Mouse (Mus musculus): ENCODE results near the gene Ndufs3. TPM values are rescaled to one million over a fixed set of nuclear protein-coding genes. Genes with fewer than 3 reads are reported as not detected.

The Ndufs3 gene
- total and polyA plus RNA-seq, 2 experiments from 2014 or later = 186 to 274 TPM

GRCm38 (mm10) chr2:90889550-90890548 lies 14.8 kb downstream of the Ndufs3 start:
- peak overlapping the region; percentile 42 for H3K4me3 ChIP-seq (ENCODE audit: low read length)
- H3K4me2 ChIP-seq (ENCODE audit: low read depth, low read length) = peak overlapping the region; percentile 62
- H3K9ac ChIP-seq (replicated peaks; ENCODE audit: low read length) = peak overlapping the region; percentile 51
- ATAC-seq = peak; percentile 69
- H3K9me3 ChIP-seq (ENCODE audit: low read length) = no peaks in the 10 kb centered on the region
- peak; percentile 88 for DNase-seq (ENCODE audit: low spot score)
- 4% methylated on average over 131 of the region's 133 CpGs for WGBS
- no peak for TF ChIP-seq CTCF (IDR thresholded peaks at IDR 0.05; ENCODE audit: low read depth)
- 0 out of 2 replicates have a peak, but pooled peaks cover 1% of the 10 kb centered on the region for H3K36me3 ChIP-seq (ENCODE audit: insufficient read depth, low read length)
- H3K4me1 ChIP-seq (ENCODE audit: insufficient read depth, low read length) = peaks cover 19% of the 10 kb centered on the region
- H3K27me3 ChIP-seq (ENCODE audit: insufficient read depth, low read length) = no peaks in the 10 kb centered on the region
- peak overlapping the region; percentile 69 for H3K27ac ChIP-seq

GRCm38 (mm10) chr2:90887627-90888026 lies 17.0 kb downstream of the Ndufs3 start:
- H3K4me1 ChIP-seq (ENCODE audit: insufficient read depth, low read length) = peaks cover 19% of the 10 kb centered on the region
- peak overlapping the region; percentile 60 for H3K4me3 ChIP-seq (ENCODE audit: low read length)
- no peak for DNase-seq (ENCODE audit: low spot score)
- H3K9me3 ChIP-seq (ENCODE audit: low read length) = no peaks in the 10 kb centered on the region
- no peak for TF ChIP-seq CTCF (IDR thresholded peaks at IDR 0.05; ENCODE audit: low read depth)
- H3K36me3 ChIP-seq (ENCODE audit: insufficient read depth, low read length) = no peaks in the 10 kb centered on the region
- 57% methylated on average over 5 of the region's 5 CpGs for WGBS
- H3K27ac ChIP-seq = peak overlapping the region; percentile 94; the same call in 1 of the 2 replicates
- peak overlapping the region; percentile 87 for H3K9ac ChIP-seq (replicated peaks; ENCODE audit: low read length)
- no peaks in the 10 kb centered on the region for H3K27me3 ChIP-seq (ENCODE audit: insufficient read depth, low read length)
- H3K4me2 ChIP-seq (ENCODE audit: low read depth, low read length) = peak overlapping the region; percentile 88
- ATAC-seq = no peak

- Histone ChIP-seq H3K9ac (replicated peaks; ENCODE audit: low read length) (peak overlapping the region; percentile 87), H3K4me2 (ENCODE audit: low read depth, low read length) (peak overlapping the region; percentile 88), H3K4me1 (ENCODE audit: insufficient read depth, low read length) (peaks cover 19% of the 10 kb centered on the region), H3K27ac (peak overlapping the region; percentile 94), H3K27me3 (ENCODE audit: insufficient read depth, low read length) (no peaks in the 10 kb centered on the region), H3K36me3 (ENCODE audit: insufficient read depth, low read length) (no peaks in the 10 kb centered on the region), H3K4me3 (ENCODE audit: low read length) (peak overlapping the region; percentile 60), H3K9me3 (ENCODE audit: low read length) (no peaks in the 10 kb centered on the region)
- TF ChIP-seq CTCF (IDR thresholded peaks at IDR 0.05; ENCODE audit: low read depth) = no peak
- ATAC-seq (no peak), DNase-seq (ENCODE audit: low spot score) (peak; percentile 22)
- 20% methylated on average over 6 of the region's 6 CpGs for WGBS
Observed at GRCm38 (mm10) chr2:90886436-90886835, 18.2 kb downstream of the Ndufs3 start.

DNA sequence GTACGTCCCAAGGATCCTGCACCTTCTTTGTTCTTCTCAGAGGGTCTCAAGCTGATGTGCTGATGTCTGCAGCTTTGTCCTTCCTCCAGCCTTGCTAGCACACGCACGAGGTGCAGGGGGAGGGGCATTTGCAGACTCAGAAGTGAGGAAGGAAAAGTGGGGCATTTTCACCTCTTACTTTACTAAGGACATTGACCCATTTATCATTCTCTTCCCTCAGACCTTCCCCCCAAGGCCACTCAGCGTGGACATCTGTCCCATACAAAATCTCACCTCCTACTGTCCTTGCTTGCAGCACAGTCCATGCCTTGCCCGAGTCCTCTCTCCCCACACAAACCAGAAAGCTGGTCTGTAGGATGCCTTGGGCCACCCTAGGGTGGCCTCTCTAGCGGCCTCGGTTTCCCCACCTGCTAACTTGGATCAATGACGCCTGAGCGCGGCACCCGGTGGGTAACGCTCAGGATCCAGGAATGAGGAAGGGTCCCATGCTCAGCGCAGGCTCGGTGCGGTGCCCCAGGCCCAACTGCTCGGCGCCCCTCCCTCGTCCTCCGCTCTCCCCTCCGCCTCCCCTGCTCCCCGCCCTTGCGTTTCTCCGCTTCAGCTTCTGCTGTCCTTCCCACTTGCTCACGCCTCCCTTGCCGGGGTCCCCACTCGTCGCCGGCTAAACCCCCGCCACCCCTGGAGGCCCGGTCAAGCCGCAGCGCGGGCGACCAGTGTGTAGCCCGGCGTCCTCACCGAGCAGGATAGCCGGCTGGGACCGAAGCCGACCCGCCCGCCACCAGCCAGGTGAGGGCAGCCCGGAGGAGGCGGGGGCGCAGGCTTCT lies 19.2 kb downstream of the Ndufs3 start, which contains the start of gene C1qtnf4:
C1qtnf4 (plus strand) TSS at position 643 of the 824 bp plus-strand sequence.
- peak within 1 kb of the TSS; percentile 60 for H3K4me3 ChIP-seq (ENCODE audit: low read length)
- peaks cover 19% of the 10 kb centered on the region for H3K4me1 ChIP-seq (ENCODE audit: insufficient read depth, low read length)
- no peaks in the 10 kb centered on the region for H3K9me3 ChIP-seq (ENCODE audit: low read length)
- no peaks in the 10 kb centered on the region for H3K36me3 ChIP-seq (ENCODE audit: insufficient read depth, low read length)
- under 1% methylated on average over 44 of the region's 45 CpGs for WGBS
- H3K27ac ChIP-seq = peak within 1 kb of the TSS; percentile 94
- DNase-seq (ENCODE audit: low spot score) = peak; percentile 73
- peak; percentile 82 for ATAC-seq
- no peaks in the 10 kb centered on the region for H3K27me3 ChIP-seq (ENCODE audit: insufficient read depth, low read length)
- TF ChIP-seq CTCF (IDR thresholded peaks at IDR 0.05; ENCODE audit: low read depth) = no peak
- H3K4me2 ChIP-seq (ENCODE audit: low read depth, low read length) = peak within 1 kb of the TSS; percentile 88
- H3K9ac ChIP-seq (replicated peaks; ENCODE audit: low read length) = peak within 1 kb of the TSS; percentile 87

DNA sequence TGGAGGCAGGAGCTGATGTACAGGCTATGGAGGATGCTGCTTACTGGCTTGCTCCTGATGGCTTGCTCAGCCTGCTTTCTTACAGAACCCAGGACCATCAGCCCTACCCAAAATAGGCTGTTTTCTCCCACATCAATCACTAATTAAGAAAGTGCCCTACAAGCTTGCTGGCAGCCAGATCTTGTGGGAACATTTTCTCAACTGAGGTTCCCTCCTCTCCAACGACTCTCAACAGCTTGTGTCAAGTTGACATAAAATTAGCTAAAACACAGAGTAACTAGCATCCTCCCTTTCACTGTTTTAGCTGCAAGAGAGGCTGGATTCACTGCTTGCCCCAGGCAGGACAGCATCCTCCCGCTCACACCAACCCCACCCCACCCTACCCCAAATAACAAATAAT lies 22.8 kb downstream of the Ndufs3 start:
- no peak overlapping the region for H3K4me3 ChIP-seq (ENCODE audit: low read length)
- DNase-seq (ENCODE audit: low spot score) (no peak), ATAC-seq (no peak)
- H3K9me3 ChIP-seq (ENCODE audit: low read length) = no peaks in the 10 kb centered on the region
- no peak for TF ChIP-seq CTCF (IDR thresholded peaks at IDR 0.05; ENCODE audit: low read depth)
- 0 out of 2 replicates have a peak, but pooled peaks cover 2% of the 10 kb centered on the region for H3K4me1 ChIP-seq (ENCODE audit: insufficient read depth, low read length)
- no peak overlapping the region for H3K9ac ChIP-seq (replicated peaks; ENCODE audit: low read length)
- no peak overlapping the region for H3K27ac ChIP-seq
- H3K27me3 ChIP-seq (ENCODE audit: insufficient read depth, low read length) = no peaks in the 10 kb centered on the region
- 82% methylated on average over 2 of the region's 2 CpGs for WGBS
- no peaks in the 10 kb centered on the region for H3K36me3 ChIP-seq (ENCODE audit: insufficient read depth, low read length)
- H3K4me2 ChIP-seq (ENCODE audit: low read depth, low read length) = no peak overlapping the region

DNA sequence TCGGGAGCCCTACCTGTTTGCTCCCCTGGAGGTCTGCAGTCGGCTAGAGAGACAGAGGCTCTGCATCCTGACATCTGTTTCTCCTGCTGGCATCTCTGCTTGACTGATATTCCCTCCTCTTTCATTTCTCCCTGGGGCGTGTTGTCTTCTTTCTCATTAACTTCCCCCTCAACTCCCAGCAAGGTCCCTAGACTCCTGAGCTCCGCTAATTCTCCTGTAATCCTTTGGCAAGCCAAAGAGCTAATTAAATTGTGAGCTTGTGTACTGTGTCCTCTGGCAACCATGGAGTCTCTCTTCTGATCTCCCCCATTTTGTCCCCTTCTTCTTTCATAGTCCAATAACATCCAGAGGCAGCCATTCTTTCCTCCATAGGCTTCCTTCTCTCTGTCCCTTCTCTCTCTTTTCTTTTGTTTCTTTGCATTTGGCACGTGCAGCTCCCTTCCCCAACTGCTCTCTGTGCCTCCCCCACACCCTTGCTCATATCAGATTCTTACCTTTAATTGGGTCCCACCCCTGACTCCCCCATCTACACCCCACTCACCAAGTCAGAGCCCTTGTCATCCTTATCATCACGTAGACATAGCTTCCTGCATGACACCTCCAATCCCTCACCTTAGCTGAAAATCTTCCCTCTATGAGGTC lies 24.4 kb downstream of the Ndufs3 start:
- Histone ChIP-seq H3K9ac (replicated peaks; ENCODE audit: low read length) (no peak overlapping the region), H3K4me2 (ENCODE audit: low read depth, low read length) (no peak overlapping the region), H3K9me3 (ENCODE audit: low read length) (no peaks in the 10 kb centered on the region), H3K4me3 (ENCODE audit: low read length) (no peak overlapping the region), H3K27me3 (ENCODE audit: insufficient read depth, low read length) (no peaks in the 10 kb centered on the region), H3K4me1 (ENCODE audit: insufficient read depth, low read length) (0 out of 2 replicates have a peak, but pooled peaks cover 2% of the 10 kb centered on the region), H3K36me3 (ENCODE audit: insufficient read depth, low read length) (no peaks in the 10 kb centered on the region), H3K27ac (0 out of 2 replicates have a peak overlapping the region, but pooled peaks have one; percentile 32)
- ATAC-seq = peak; percentile 22; the same call in 1 of the 2 replicates
- 19% methylated on average over 6 of the region's 6 CpGs for WGBS
- no peak for TF ChIP-seq CTCF (IDR thresholded peaks at IDR 0.05; ENCODE audit: low read depth)
- peak; percentile 37 for DNase-seq (ENCODE audit: low spot score)
